Mouse (Mus musculus): ENCODE results near the gene Stra8.

Gene Stra8

DNA sequence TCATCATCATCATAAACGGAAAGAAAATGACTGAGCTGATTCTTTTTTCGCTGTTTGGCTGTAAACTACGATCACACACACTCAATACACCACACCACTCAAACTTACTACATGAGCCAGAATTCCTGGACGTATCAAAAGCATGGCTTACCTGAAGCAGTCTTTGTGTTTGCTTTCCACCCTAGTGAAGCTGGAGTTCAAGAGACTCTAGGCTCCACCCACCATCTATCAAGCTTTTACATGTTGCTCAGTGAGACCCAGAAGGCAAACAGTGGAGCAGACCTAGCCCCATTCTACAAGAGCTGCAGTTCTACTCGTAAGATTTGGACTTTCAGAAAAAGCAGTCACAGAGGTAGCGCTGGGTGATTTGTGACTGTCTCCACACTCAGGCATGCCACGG, 17.4 kb upstream of the Stra8 start:
- DNase-seq (ENCODE audit: low read depth in 2 of 2, low spot score in 2 of 2): no peak

DNA sequence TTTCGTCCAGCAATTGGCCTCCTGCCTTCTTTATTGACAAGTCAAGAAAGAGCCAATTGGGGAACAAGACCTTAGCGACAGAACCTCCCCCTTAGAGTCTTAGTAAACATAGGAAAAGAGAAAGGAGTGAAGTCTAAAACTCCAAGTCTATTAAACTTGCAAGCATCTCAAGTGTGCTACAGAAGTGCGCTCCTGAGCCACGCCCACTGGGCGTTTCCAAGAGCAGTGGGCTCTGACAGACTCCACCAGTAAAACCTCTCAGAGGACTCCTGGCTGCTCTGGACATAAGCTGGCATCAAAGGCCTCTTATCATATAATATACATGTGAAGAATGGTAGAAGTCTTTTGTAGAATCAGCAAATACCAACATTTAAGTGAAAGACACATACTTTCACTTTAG, 16.5 kb upstream of the Stra8 start:
- no peak for DNase-seq (ENCODE audit: low read depth in 2 of 2, low spot score in 2 of 2)

DNA sequence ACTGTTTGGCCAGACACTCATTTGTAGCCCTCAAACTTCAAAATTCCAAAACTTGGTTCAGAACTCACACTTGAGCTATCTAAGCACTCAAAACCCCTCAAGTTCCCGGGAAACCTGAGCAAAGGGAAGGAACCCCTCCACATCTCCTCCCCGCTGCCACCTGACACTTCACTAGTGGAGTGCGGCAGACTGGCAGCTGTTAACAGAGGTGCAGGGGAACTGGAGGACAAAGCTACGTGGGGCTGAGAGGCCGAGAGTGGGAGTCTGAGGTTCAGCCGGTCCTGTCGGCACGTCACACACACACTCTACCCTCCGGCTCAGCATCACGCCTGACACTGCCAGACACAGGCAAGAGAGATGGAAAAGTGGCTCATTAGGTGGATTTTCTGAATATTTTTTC, 16.1 kb upstream of the Stra8 start:
- DNase-seq (ENCODE audit: low read depth in 2 of 2, low spot score in 2 of 2): no peak

GRCm38 (mm10) chr6:34904361-34904760, 15.6 kb upstream of the Stra8 start:
- no peak for DNase-seq (ENCODE audit: low read depth in 2 of 2, low spot score in 2 of 2)

GRCm38 (mm10) chr6:34906125-34906524, 13.8 kb upstream of the Stra8 start:
- DNase-seq (ENCODE audit: low read depth in 2 of 2, low spot score in 2 of 2): no peak

GRCm38 (mm10) chr6:34906661-34907060, 13.3 kb upstream of the Stra8 start:
- no peak for DNase-seq (ENCODE audit: low read depth in 2 of 2, low spot score in 2 of 2)

DNA sequence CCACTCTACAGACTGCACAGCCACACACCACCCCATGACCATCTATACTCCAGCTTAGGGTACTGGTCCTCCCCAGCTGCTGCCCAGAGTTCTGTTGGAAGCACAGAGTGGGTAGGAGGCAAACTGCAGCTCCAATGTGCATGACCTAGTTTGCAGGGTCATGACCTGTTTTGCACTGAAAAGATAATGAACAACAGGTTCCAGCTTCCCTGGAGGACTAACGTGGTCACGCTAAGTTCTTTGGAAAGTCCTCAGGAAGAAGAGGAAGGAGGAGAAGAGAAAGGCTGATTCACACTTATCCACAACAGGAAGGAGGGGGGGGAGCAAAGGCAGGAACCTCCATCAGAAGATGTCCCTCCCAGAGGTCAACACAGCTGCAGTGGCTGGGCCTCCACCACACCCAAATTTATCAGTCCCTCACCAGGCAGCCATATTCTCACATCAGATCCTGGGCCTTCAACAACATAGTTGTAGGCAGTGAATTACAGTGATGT, 12.8 kb upstream of the Stra8 start:
- no peak for DNase-seq (ENCODE audit: low read depth in 2 of 2, low spot score in 2 of 2)

DNA sequence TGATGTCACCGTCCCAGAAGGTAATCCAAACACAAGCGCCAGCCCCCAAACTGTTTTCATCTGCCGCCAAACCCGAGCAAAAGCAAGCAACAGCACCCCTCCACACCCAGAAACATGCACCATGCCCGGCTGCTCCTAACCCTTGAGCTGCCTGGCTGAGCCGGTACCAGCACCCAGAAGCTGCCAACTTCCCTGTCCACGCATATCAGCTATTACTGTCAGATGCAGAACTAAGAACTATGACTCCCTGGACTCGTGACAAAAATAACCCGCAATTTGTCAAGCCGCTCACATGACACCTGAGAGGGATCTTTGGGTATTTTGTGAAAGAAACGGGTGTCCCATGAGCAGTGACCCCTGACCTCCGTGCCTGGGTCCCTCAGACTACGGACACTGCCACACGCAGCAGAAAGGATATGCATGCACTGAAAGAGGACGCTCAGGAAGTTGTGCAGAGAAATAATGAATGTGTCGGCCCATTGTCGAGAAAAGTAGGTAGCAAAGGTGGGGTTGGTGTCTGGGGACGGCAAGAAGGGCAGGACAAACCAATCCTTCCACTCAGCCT, 12.2 kb upstream of the Stra8 start:
- no peak for DNase-seq (ENCODE audit: low read depth in 2 of 2, low spot score in 2 of 2)

GRCm38 (mm10) chr6:34909631-34910345, 10.2 kb upstream of the Stra8 start:
- DNase-seq (ENCODE audit: low read depth in 2 of 2, low spot score in 2 of 2): no peak

DNA sequence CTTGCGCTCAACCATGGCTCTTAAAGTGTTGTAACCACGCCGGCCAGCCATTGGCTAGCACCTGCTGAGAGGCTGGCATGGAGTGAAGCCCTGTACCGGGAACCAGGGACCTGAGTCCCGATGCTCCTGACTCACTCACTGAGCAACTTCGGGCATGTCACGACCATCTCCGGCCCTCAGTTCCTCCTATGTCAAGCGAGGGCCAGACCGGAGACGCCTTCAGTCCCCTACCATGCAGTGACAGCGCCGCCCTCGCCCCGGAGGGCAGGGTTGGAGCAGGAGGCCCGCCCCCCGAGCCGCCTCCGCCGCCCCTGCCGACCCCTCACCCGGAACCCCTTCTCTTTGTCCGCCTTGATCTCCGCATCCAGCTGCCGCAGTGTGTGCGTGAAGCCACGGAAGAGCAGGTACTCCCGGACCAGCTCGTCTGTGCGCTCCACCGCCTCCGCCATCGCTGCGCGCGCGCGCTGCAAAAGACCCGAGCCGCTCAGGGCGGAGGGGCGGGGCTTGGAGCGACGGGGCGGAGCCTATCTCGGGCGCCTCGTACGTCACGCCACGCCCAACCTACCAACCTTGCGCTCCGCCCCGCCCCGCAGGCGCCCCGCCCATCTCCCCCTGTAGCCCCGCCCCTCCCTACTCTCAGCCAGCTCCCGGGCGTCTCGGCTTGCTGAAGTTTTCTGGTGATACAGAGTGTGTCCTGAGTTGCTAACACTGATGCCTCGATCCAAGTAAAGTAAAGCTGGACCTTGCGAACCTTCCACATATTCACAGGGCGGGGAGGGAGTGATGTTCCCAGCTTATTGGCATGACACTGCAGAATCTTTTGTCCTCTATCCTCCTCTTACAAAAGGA, 9.4 kb upstream of the Stra8 start, which contains the start of gene Wdr91:
TSS of gene Wdr91 (minus strand) at position 506 of the 849 bp plus-strand sequence.
- DNase-seq (ENCODE audit: low read depth in 2 of 2, low spot score in 2 of 2): peak; percentile 89 to 93

- DNase-seq (ENCODE audit: low read depth in 2 of 2, low spot score in 2 of 2): no peak
These were observed 6.5 kb upstream of the Stra8 start for GRCm38 (mm10) chr6:34913341-34914040.

DNA sequence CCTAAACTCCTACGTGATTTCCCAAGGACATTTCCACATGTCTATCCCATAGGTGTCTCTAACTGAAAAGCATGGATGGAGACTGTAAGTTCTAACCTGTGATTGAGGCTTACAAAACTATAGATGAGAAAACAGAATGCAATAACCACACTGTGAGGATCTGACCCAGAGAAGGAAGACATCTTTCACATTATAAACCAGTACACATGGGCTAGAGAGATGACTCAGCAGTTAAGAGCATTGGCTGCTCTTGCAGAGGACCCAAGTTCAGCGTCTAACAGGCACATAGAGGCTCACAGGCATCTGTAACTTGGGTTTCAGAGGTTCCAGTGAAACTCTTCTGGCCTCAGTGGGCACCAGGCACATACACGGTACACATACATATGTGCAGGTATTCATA, 5.5 kb upstream of the Stra8 start:
- no peak for DNase-seq (ENCODE audit: low read depth in 2 of 2, low spot score in 2 of 2)

DNA sequence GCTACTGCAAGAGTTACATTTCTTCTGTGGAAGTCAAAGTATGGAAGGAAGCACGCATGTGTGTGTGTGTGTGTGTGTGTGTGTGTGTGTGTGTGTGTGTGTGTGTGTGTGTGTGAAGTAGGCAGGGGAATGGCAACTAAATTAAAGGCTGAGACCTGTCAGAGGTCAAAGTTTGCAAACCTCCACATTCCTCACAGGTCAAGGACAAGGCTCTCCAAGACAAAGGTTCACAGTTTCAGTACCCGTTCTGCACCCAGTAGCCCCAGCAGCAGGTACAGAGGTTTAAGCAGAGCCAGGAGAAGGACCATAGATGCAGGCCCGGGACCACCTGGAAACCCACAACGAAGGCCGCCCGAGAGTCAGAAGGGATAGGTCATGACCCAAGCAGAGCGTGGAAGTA, 817 bp upstream of the Stra8 start:
- DNase-seq (ENCODE audit: low read depth in 2 of 2, low spot score in 2 of 2): no peak

- DNase-seq (ENCODE audit: low read depth in 2 of 2, low spot score in 2 of 2): no peak
These were observed 668 bp downstream of the Stra8 start for GRCm38 (mm10) chr6:34920631-34921030.

DNA sequence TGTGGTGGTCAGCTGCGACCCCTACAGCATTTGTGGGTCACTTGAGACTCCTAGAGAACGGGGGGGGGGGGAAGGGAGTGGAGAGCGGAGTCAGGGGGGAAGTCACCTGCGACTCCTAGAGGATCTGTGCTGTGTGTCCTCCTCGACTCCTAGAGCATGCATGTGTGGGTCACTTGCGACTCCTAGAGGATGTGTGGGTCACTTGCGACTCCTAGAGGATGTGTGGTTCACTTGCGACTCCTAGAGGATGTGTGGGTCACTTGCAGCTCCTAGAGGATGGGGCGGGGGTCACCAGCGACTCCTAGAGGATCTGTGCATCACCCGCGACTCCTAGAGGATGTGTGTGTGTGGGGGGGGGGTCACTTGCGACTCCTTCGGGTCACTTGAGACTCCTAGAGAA, 2.0 kb downstream of the Stra8 start:
- no peak for DNase-seq (ENCODE audit: low read depth in 2 of 2, low spot score in 2 of 2)

GRCm38 (mm10) chr6:34927156-34927555, 7.2 kb downstream of the Stra8 start:
- peak; percentile 53 to 60 for DNase-seq (ENCODE audit: low read depth in 2 of 2, low spot score in 2 of 2)

DNA sequence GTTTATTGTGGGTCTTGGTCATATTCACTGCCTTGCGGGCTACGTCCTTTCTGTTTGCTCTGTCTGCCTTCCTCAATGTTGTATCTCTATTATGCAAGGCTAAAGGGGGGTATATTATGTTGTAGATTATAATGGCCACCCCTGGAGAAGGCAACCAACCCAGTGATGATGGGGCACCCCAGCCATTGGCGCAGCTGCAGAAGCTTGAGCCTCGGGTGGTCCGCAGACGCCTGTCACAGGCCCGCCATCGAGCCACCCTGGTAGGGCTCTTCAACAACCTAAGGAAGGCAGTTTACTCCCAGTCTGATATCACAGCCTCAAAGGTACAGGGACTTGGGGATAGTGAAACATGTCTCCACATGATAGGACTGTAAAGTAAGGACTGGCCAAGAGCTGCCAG, 7.6 kb downstream of the Stra8 start:
- DNase-seq (ENCODE audit: low read depth in 2 of 2, low spot score in 2 of 2): no peak

GRCm38 (mm10) chr6:34932633-34933032, 12.7 kb downstream of the Stra8 start:
- DNase-seq (ENCODE audit: low read depth in 2 of 2, low spot score in 2 of 2): no peak

GRCm38 (mm10) chr6:34936743-34937142, 16.8 kb downstream of the Stra8 start:
- no peak for DNase-seq (ENCODE audit: low read depth in 2 of 2, low spot score in 2 of 2)

DNA sequence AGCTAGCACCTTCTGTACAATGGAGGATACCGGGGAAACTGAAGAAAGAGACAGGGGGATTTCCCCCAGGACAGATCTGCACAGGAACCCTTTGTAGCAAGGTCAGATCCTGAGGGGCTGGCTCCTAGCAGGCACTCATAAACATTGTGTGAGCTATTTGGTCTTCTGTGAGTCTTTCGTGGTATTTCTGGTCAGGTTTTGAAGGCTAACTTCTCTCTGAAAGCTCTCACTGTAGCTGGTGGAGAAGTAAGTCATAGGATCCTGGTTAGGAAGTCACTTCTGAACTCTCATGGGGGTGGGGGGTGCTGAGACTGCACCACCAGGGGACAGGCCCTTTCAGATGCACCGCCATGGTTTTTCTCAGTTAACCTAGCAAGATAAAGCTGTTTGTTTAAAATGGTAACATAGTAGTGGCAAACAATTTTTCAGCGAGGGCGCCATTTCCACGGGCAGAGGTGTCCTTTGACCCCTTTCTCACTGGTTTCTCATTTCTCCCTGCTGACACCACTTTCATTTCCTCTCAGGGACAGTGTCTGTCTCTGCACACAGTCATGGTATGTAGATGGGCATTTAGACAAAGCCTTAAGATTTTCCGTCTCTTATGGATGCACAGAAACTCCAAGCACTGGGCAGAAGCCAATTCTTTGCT, 18.4 kb downstream of the Stra8 start:
- DNase-seq (ENCODE audit: low read depth in 2 of 2, low spot score in 2 of 2): no peak

- DNase-seq (ENCODE audit: low read depth in 2 of 2, low spot score in 2 of 2): no peak
These were observed 19.0 kb downstream of the Stra8 start for GRCm38 (mm10) chr6:34938929-34939325.
